Mouse (Mus musculus): ENCODE measurements around the gene Slc35f4. TPM values are rescaled to one million over a fixed set of nuclear protein-coding genes. Genes with fewer than 3 reads are reported as not detected.
"Not testable (repeated sequence)": the region's sequence is repeated elsewhere in the genome, so short reads cannot be mapped to it uniquely, and the experiment has no call there.

Gene Slc35f4
- polyA plus RNA-seq, 1 experiment: 0.20 TPM

- TF ChIP-seq POLR2A (IDR thresholded peaks at IDR 0.05; ENCODE audit: control insufficient read depth, low read depth, low read length) (no peak), CTCF (IDR thresholded peaks at IDR 0.05; ENCODE audit: control insufficient read depth, insufficient read depth, insufficient replicate concordance, low read depth, low read length) (no peak)
Measured at GRCm38 (mm10) chr14:49278880-49279279, 247.0 kb downstream of the Slc35f4 start.

GRCm38 (mm10) chr14:49278479-49278878 lies 247.4 kb downstream of the Slc35f4 start:
- not testable (repeated sequence) for H3K27me3 ChIP-seq (ENCODE audit: control insufficient read depth, insufficient read depth, low read length); H3K4me1 ChIP-seq (ENCODE audit: control insufficient read depth, insufficient read depth, low read length); H3K27ac ChIP-seq (ENCODE audit: control insufficient read depth, insufficient read depth, low read depth, low read length)

More at GRCm38 (mm10) chr14:49278880-49279279, 247.0 kb downstream of the Slc35f4 start:
- H3K36me3 ChIP-seq (ENCODE audit: control insufficient read depth, insufficient read depth, low read length): no peaks in the 10 kb centered on the region
- H3K4me1 ChIP-seq (ENCODE audit: control insufficient read depth, insufficient read depth, low read length): no peaks in the 10 kb centered on the region
- no peak overlapping the region for H3K4me3 ChIP-seq (ENCODE audit: control insufficient read depth, low read depth, low read length)
- H3K27me3 ChIP-seq (ENCODE audit: control insufficient read depth, insufficient read depth, low read length): no peaks in the 10 kb centered on the region
- H3K27ac ChIP-seq (ENCODE audit: control insufficient read depth, insufficient read depth, low read depth, low read length): no peak overlapping the region

GRCm38 (mm10) chr14:49277642-49278041 lies 248.2 kb downstream of the Slc35f4 start:
- no peaks in the 10 kb centered on the region for H3K27me3 ChIP-seq (ENCODE audit: control insufficient read depth, insufficient read depth, low read length)
- H3K4me3 ChIP-seq (ENCODE audit: control insufficient read depth, low read depth, low read length): no peak overlapping the region
- no peaks in the 10 kb centered on the region for H3K4me1 ChIP-seq (ENCODE audit: control insufficient read depth, insufficient read depth, low read length)
- H3K36me3 ChIP-seq (ENCODE audit: control insufficient read depth, insufficient read depth, low read length): no peaks in the 10 kb centered on the region
- no peak for TF ChIP-seq CTCF (IDR thresholded peaks at IDR 0.05; ENCODE audit: control insufficient read depth, insufficient read depth, insufficient replicate concordance, low read depth, low read length)
- no peak overlapping the region for H3K27ac ChIP-seq (ENCODE audit: control insufficient read depth, insufficient read depth, low read depth, low read length)

More at GRCm38 (mm10) chr14:49278479-49278878, 247.4 kb downstream of the Slc35f4 start:
- H3K36me3 ChIP-seq (ENCODE audit: control insufficient read depth, insufficient read depth, low read length); H3K4me3 ChIP-seq (ENCODE audit: control insufficient read depth, low read depth, low read length): not testable (repeated sequence)

- TF ChIP-seq POLR2A (IDR thresholded peaks at IDR 0.05; ENCODE audit: control insufficient read depth, low read depth, low read length) (no peak), CTCF (IDR thresholded peaks at IDR 0.05; ENCODE audit: control insufficient read depth, insufficient read depth, insufficient replicate concordance, low read depth, low read length) (no peak)
- H3K4me1 ChIP-seq (ENCODE audit: control insufficient read depth, insufficient read depth, low read length): no peaks in the 10 kb centered on the region
- no peaks in the 10 kb centered on the region for H3K36me3 ChIP-seq (ENCODE audit: control insufficient read depth, insufficient read depth, low read length)
- no peaks in the 10 kb centered on the region for H3K27me3 ChIP-seq (ENCODE audit: control insufficient read depth, insufficient read depth, low read length)
- no peak overlapping the region for H3K27ac ChIP-seq (ENCODE audit: control insufficient read depth, insufficient read depth, low read depth, low read length)
- no peak overlapping the region for H3K4me3 ChIP-seq (ENCODE audit: control insufficient read depth, low read depth, low read length)
Measured at GRCm38 (mm10) chr14:49275376-49275775, 250.5 kb downstream of the Slc35f4 start.

- Histone ChIP-seq H3K4me1 (ENCODE audit: control insufficient read depth, insufficient read depth, low read length) (no peaks in the 10 kb centered on the region), H3K36me3 (ENCODE audit: control insufficient read depth, insufficient read depth, low read length) (no peaks in the 10 kb centered on the region), H3K4me3 (ENCODE audit: control insufficient read depth, low read depth, low read length) (no peak overlapping the region), H3K27ac (ENCODE audit: control insufficient read depth, insufficient read depth, low read depth, low read length) (no peak overlapping the region), H3K27me3 (ENCODE audit: control insufficient read depth, insufficient read depth, low read length) (no peaks in the 10 kb centered on the region)
- TF ChIP-seq CTCF (IDR thresholded peaks at IDR 0.05; ENCODE audit: control insufficient read depth, insufficient read depth, insufficient replicate concordance, low read depth, low read length): no peak
- no peak for TF ChIP-seq POLR2A (IDR thresholded peaks at IDR 0.05; ENCODE audit: control insufficient read depth, low read depth, low read length)
Measured at GRCm38 (mm10) chr14:49265286-49266002, 260.4 kb downstream of the Slc35f4 start.
